Mouse (Mus musculus): ENCODE measurements at regions not wholly inside any gene's neighbourhood (a gene's known extent, or its start where the extent isn't known, plus 50 kb on each side); places are given as distances from the start of the nearest gene placed in this dataset.
"Not testable (repeated sequence)": the region's sequence is repeated elsewhere in the genome, so short reads cannot be mapped to it uniquely, and the experiment has no call there.

GRCm38 (mm10) chr15:8831720-8832620 lies 121.4 kb upstream of the Slc1a3 start:
- DNase-seq (ENCODE audit: low read depth, low spot score): no peak

GRCm38 (mm10) chr15:8824861-8825260 lies 114.3 kb upstream of the Slc1a3 start:
- DNase-seq (ENCODE audit: low read depth, low spot score): no peak

DNA sequence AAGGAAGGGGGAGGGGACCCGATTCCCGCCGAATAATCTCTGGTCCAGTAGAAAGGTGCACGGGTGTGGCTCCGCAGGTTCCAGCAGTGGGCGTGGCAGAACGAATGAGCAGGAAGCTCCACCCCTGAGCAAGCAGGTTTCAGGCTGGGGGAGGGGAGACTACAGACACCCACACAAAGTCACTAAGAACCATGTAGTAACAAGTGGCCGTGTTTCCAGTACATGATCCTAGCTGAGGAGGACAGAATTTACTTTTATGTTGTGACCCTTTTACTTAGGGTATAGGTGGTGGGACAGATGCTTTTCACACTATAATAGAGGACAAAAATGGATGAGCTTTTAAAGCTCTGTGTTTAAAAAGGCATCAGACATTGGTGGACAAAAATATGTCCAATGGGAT lies 112.2 kb upstream of the Slc1a3 start:
- not testable (repeated sequence) for DNase-seq (ENCODE audit: low read depth, low spot score)

GRCm38 (mm10) chr15:8817542-8817941 lies 107.0 kb upstream of the Slc1a3 start:
- DNase-seq (ENCODE audit: low read depth, low spot score): no peak

DNA sequence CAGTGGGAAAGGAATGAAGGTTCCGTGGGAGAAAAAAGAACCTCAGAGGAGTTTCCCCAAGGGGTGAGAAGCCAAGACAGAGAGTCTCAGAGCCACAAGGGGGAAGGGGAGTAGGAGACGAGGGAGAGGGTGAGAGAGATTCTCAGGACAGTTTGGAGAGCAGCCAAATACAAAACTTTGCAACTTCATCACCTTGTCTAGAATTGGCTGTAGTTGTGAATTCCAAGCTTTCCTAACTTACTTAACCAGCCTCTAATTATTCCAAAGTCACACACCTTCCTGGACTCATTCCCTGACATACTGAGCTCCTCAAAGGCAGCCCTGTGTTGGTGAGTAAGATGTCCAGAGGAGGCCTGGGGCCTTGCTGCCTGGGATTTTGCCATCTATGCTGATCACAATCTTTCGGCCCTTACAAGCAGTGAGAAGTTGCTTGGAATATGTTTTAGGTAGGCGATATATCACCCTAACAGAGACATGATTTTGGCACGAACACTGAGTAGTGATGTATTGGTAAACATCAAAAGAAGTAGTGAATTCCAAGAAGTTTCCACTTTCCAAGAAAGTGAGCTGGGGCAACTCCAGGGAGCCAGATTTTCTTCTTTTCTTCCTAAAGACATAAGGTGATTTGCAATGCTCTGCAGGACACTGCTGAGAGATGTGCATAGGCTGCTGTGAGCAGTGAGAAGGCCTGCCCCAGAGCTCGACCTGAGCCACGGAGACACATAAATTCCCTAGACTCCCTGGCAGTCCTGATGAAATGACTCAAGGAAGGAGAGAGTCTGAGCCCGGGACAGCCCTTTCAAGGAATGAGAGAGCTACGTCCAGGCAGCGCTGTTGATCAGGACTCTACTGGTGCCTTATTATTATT lies 106.2 kb upstream of the Slc1a3 start:
- no peak for DNase-seq (ENCODE audit: low read depth, low spot score)

DNA sequence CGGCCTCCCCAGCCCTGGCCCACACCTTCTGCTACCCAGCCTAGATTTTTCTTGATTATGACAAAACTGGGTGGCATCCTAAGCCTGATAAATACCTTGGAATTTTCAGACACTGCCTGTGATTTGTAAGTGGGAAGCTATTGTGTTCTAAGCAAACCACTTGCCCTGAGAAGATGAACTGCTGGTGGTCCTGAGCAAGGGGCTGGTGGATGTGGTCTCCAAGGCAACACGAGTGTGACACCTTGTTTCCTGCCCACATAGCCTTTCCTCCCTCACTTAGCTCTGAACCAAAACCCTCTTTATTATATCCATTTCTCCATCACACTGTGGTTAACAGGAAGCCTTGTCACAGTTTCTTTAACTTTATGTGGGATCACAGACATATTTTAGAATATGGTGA lies 105.4 kb upstream of the Slc1a3 start:
- DNase-seq (ENCODE audit: low read depth, low spot score): no peak

GRCm38 (mm10) chr15:8815277-8815676 lies 104.7 kb upstream of the Slc1a3 start:
- no peak for DNase-seq (ENCODE audit: low read depth, low spot score)

- DNase-seq (ENCODE audit: low read depth, low spot score): peak; percentile 56
These were observed 95.8 kb upstream of the Slc1a3 start for GRCm38 (mm10) chr15:8806354-8806753.

- not testable (repeated sequence) for DNase-seq (ENCODE audit: low read depth, low spot score)
These were observed 95.0 kb upstream of the Slc1a3 start for GRCm38 (mm10) chr15:8805565-8805964.

DNA sequence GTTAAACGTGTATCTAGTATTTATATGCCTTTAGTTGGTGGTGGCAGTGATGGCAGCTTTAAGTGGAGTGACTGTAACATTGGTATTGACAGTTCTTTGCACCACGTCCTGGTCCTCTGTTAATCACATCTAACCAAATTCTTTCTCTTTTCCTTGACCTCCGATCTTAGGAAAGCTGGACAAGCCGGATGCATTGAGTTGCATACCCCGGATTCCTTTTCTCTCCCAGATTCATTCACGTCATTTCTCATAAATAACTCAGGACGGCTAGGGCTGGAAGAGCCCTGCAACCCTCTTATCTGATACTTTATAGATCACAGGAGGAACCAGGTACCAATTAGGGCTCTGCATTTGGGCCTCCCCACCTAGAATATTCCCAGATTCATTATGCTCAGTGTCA lies 91.5 kb upstream of the Slc1a3 start:
- no peak for DNase-seq (ENCODE audit: low read depth, low spot score)

DNA sequence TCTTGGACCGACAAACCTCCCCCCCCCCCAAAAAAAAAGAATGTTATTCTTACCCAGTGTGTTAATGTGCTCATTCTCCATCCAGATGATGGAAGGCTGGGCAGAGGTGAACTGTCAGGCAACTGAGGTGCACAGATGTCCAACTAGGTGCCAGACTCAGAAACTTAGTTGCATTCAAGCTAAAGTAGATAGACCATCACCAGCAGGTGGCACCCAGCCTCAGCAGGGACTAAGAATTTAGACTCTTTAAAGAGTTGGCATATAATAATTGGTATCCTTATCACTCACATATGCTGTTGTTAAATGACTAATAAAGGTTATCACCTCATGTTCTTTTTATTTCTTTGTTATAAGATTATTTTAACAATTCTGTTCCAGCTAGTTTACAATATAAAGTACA lies 86.5 kb upstream of the Slc1a3 start:
- no peak for DNase-seq (ENCODE audit: low read depth, low spot score)

DNA sequence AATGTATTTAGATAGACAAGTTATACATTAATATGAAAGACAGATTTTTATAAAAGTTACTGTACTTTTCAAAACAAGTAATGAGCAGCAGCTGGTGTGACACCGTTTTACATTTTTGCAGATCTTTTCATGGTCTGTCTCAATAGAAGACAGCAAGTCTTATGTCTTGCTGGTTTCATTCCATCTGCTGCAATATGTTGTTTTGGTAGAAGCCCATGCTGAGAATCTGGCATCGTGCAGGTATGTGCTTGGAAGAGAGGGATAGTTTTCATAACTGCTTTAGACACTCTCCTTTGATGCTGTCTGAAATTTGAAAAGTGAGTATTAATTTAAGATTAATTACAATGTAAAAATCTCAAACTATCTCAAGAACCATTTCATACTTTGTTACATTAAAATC lies 81.5 kb upstream of the Slc1a3 start:
- no peak for DNase-seq (ENCODE audit: low read depth, low spot score)

DNA sequence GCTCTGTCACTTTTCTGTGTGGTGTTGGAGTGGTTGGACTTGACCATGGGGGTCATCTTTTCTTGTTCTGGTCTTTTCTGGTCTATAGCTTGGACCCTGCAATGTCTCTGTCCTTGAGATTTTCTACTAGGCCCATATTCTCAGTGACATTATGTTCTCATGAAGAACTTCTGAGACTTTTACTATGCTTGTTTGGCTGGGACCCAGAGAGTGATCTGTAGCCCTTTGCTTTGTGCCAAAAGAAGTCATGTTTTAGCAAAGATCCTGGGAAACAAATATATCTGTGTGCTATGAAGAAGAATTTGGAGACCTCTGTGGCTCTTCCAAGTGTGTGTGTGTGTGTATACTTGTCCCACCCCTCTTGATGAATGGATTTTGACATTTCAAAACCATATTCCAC lies 79.4 kb upstream of the Slc1a3 start:
- no peak for DNase-seq (ENCODE audit: low read depth, low spot score)

GRCm38 (mm10) chr15:8789000-8789399 lies 78.4 kb upstream of the Slc1a3 start:
- DNase-seq (ENCODE audit: low read depth, low spot score): no peak

- DNase-seq (ENCODE audit: low read depth, low spot score): no peak
These were observed 75.0 kb upstream of the Slc1a3 start for GRCm38 (mm10) chr15:8785537-8785936.

- no peak for DNase-seq (ENCODE audit: low read depth, low spot score)
These were observed 73.0 kb upstream of the Slc1a3 start for GRCm38 (mm10) chr15:8783567-8783966.

DNA sequence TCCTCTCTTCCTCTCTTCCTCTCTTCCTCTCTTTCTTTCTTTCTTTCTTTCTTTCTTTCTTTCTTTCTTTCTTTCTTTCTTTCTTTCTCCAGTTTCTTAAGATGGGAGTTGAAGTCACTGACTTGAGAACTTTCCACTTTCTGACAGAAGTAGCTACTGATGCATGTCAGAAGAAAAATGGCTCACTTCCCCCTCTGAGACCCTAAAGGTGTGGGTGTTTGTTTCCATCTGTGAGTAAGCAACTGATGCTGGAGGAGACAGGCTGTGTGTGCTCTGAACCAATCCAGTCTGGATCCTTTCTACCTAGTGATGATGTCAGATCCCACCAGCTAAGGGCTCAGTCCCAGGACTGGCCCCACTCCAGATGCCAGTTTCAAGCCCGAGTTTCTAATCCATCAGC lies 72.5 kb upstream of the Slc1a3 start:
- no peak for DNase-seq (ENCODE audit: low read depth, low spot score)

- no peak for DNase-seq (ENCODE audit: low read depth, low spot score)
These were observed 71.6 kb upstream of the Slc1a3 start for GRCm38 (mm10) chr15:8782131-8782507.

DNA sequence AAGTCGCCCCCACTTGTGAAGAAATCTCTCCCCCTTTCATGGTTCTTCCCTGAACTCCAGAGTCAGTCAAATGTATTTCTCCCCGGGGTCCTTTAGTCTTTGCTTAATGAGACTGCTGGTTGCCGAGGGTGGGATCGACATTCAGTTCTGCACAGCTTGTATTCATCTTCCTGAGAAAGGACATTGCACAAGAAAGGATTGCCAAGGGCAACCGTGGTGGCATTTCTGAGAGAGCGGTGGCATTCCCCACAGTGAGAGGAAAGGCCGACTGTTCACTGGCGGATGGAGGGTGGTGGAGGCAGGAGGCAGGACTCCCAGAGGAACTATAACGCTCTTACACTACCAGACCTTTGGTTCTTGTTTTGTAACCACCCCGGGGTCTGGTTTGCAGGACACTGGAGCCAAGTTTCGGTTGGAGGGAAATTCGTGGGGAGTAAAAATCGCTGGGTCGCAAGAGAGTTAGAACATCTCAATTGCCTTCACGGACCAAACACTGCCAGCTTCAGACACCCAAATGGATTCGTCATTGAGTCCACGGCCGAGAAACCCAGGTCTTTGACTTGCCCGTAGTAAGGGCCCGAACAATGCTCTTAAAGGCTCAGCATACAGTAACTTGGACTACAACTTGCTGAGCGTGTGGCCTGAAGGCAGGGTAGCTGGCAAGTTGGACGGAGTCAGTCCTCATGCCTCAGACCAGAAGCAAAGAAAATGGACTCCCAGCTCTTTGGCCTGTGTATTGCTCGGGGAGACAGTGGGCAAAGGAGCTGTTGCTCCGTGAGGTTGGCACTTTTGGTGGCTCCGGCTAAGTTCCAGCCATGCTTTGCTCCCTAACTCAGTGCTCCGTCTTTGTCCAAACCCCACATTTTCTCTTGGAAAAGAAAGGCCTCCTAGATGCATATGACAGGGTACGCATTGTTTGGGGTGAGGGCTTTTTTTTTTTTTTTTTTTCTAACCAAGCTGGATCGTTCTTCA lies 70.9 kb upstream of the Slc1a3 start:
- DNase-seq (ENCODE audit: low read depth, low spot score): peak; percentile 12

DNA sequence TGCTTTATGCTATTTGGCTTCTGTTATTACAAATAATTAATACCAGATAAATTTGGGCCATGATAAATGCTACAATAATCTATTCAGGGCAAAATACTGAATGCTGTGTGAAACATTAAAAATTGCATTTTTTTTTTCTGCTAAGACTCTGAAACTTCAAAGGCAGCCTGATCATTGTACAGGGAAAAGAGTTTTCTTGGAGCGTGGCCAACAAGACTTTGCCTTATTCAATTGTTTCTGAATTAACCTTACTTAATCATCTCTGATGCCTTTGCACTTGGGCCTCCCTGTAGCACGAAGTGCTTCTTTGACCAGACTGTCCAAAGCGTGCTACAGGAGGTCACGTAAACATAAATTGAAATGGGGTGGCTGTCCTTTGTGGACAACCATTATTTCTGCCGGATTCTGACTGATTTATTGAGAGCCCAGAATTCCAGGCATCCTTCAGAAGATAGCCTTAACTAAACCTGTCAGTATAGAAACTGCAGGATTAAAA lies 69.9 kb upstream of the Slc1a3 start:
- no peak for DNase-seq (ENCODE audit: low read depth, low spot score)
